Mouse (Mus musculus) intestine, embryonic 16.5 days (tissue): ENCODE measurements at regions not wholly inside any gene's neighbourhood (a gene's known extent, or its start where the extent isn't known, plus 50 kb on each side); places are given as distances from the start of the nearest gene placed in this dataset.

Source experiments
- ATAC-seq: fragments of 200-750 bp; cut with Nextera tagmentation; 2 replicates; pipeline ENCODE4 v1.8.0; 2017; ENCODE audit warnings: moderate TSS enrichment, moderate library complexity
- H3K27ac ChIP-seq: fragments of 300-500 bp; sonication (generic); 2 replicates; pipeline ENCODE4 v1.5.1; 2014; ENCODE audit warnings: mild to moderate bottlenecking, low read length
- H3K27me3 ChIP-seq: fragments of 300-500 bp; sonication (generic); replicated peaks from 2 replicates; pipeline ENCODE4 v1.6.1; 2014; ENCODE audit warnings: low read length, control low read depth, mixed read lengths; ENCODE audit not compliant: control insufficient read depth, insufficient read depth
- H3K36me3 ChIP-seq: fragments of 300-500 bp; sonication (generic); 2 replicates; pipeline ENCODE4 v1.6.1; 2014; ENCODE audit warnings: low read length, control low read depth; ENCODE audit not compliant: control insufficient read depth, insufficient read depth
- H3K4me1 ChIP-seq: fragments of 300-500 bp; sonication (generic); 2 replicates; pipeline ENCODE4 v1.6.1; 2014; ENCODE audit warnings: low read length, control low read depth, mixed read lengths; ENCODE audit not compliant: control insufficient read depth, insufficient read depth
- H3K4me2 ChIP-seq: fragments of 300-500 bp; sonication (generic); 2 replicates; pipeline ENCODE4 v1.6.1; 2014; ENCODE audit warnings: low read depth, low read length, control low read depth
- H3K4me3 ChIP-seq: fragments of 300-500 bp; sonication (generic); 2 replicates; pipeline ENCODE4 v1.5.1; 2014; ENCODE audit warnings: mild to moderate bottlenecking, low read length
- H3K9ac ChIP-seq: fragments of 300-500 bp; sonication (generic); 2 replicates; pipeline ENCODE4 v1.6.1; 2014; ENCODE audit warnings: low read depth, low read length
- H3K9me3 ChIP-seq: fragments of 300-500 bp; sonication (generic); 2 replicates; pipeline ENCODE4 v1.6.1; 2016; ENCODE audit warnings: low read length, control low read depth; ENCODE audit not compliant: control insufficient read depth
- WGBS: fragments of 180-500 bp; shearing (Covaris S2); extraction: QIAGEN DNeasy Blood & Tissue Kit; methylation state at CpG from one replicate; pipeline ENCODE4 v1.1.7; 2014; 5-methylcytosine and 5-hydroxymethylcytosine counted together

GRCm38 (mm10) chr14:123100371-123100770, 116.5 kb upstream of the Tmtc4 start:
- no peak overlapping the region for H3K4me2 ChIP-seq
- no peak overlapping the region for H3K9ac ChIP-seq
- H3K36me3 ChIP-seq = no peaks in the 10 kb centered on the region
- no peaks in the 10 kb centered on the region for H3K4me1 ChIP-seq
- H3K27ac ChIP-seq = no peak overlapping the region
- H3K27me3 ChIP-seq = no peaks in the 10 kb centered on the region
- WGBS = 81% methylated on average over 1 of the region's 1 CpGs
- no peak for ATAC-seq
- no peaks in the 10 kb centered on the region for H3K9me3 ChIP-seq
- H3K4me3 ChIP-seq = no peak overlapping the region

- no peaks in the 10 kb centered on the region for H3K36me3 ChIP-seq
- no peaks in the 10 kb centered on the region for H3K9me3 ChIP-seq
- H3K4me1 ChIP-seq = no peaks in the 10 kb centered on the region
- WGBS = 87% methylated on average over 2 of the region's 2 CpGs
- no peak overlapping the region for H3K9ac ChIP-seq
- H3K27me3 ChIP-seq = no peaks in the 10 kb centered on the region
- H3K4me2 ChIP-seq = no peak overlapping the region
- no peak overlapping the region for H3K4me3 ChIP-seq
- H3K27ac ChIP-seq = no peak overlapping the region
- no peak for ATAC-seq
Observed at GRCm38 (mm10) chr14:123096086-123096485, 112.3 kb upstream of the Tmtc4 start.

GRCm38 (mm10) chr14:123082065-123082464, 98.2 kb upstream of the Tmtc4 start:
- no peak for ATAC-seq
- Histone ChIP-seq H3K36me3 (no peaks in the 10 kb centered on the region), H3K4me1 (no peaks in the 10 kb centered on the region), H3K27ac (no peak overlapping the region), H3K9me3 (no peaks in the 10 kb centered on the region), H3K9ac (no peak overlapping the region), H3K4me2 (no peak overlapping the region), H3K4me3 (no peak overlapping the region), H3K27me3 (no peaks in the 10 kb centered on the region)
- WGBS = 89% methylated on average over 1 of the region's 1 CpGs

- Histone ChIP-seq H3K4me2 (no peak overlapping the region), H3K27ac (no peak overlapping the region), H3K36me3 (no peaks in the 10 kb centered on the region), H3K9me3 (no peaks in the 10 kb centered on the region), H3K4me1 (no peaks in the 10 kb centered on the region), H3K27me3 (no peaks in the 10 kb centered on the region), H3K9ac (no peak overlapping the region), H3K4me3 (no peak overlapping the region)
- WGBS = 35% methylated on average over 4 of the region's 4 CpGs
- ATAC-seq = peak; percentile 65; the same call in 1 of the 2 replicates
Observed at GRCm38 (mm10) chr14:123081016-123081714, 97.3 kb upstream of the Tmtc4 start.

GRCm38 (mm10) chr14:123079733-123080132, 95.9 kb upstream of the Tmtc4 start:
- no peak overlapping the region for H3K4me3 ChIP-seq
- no peaks in the 10 kb centered on the region for H3K4me1 ChIP-seq
- no peak overlapping the region for H3K27ac ChIP-seq
- H3K9me3 ChIP-seq = no peaks in the 10 kb centered on the region
- no peak overlapping the region for H3K9ac ChIP-seq
- WGBS = 82% methylated on average over 2 of the region's 2 CpGs
- H3K4me2 ChIP-seq = no peak overlapping the region
- H3K36me3 ChIP-seq = no peaks in the 10 kb centered on the region
- ATAC-seq = no peak
- H3K27me3 ChIP-seq = no peaks in the 10 kb centered on the region

GRCm38 (mm10) chr14:123078804-123079203, 95.0 kb upstream of the Tmtc4 start:
- no peak overlapping the region for H3K4me2 ChIP-seq
- no peaks in the 10 kb centered on the region for H3K27me3 ChIP-seq
- no peak overlapping the region for H3K9ac ChIP-seq
- no peak overlapping the region for H3K27ac ChIP-seq
- H3K4me3 ChIP-seq = no peak overlapping the region
- no peaks in the 10 kb centered on the region for H3K4me1 ChIP-seq
- no peak for ATAC-seq
- 67% methylated on average over 3 of the region's 3 CpGs for WGBS
- no peaks in the 10 kb centered on the region for H3K36me3 ChIP-seq
- H3K9me3 ChIP-seq = no peaks in the 10 kb centered on the region

GRCm38 (mm10) chr14:123066344-123066743, 82.5 kb upstream of the Tmtc4 start:
- 94% methylated on average over 4 of the region's 4 CpGs for WGBS
- Histone ChIP-seq H3K4me2 (no peak overlapping the region), H3K9ac (no peak overlapping the region), H3K9me3 (no peaks in the 10 kb centered on the region), H3K36me3 (no peaks in the 10 kb centered on the region), H3K4me3 (no peak overlapping the region), H3K4me1 (no peaks in the 10 kb centered on the region), H3K27ac (no peak overlapping the region), H3K27me3 (no peaks in the 10 kb centered on the region)
- ATAC-seq = no peak

GRCm38 (mm10) chr14:123065566-123065965, 81.7 kb upstream of the Tmtc4 start:
- ATAC-seq = no peak
- Histone ChIP-seq H3K27ac (no peak overlapping the region), H3K27me3 (no peaks in the 10 kb centered on the region), H3K4me3 (no peak overlapping the region), H3K9ac (no peak overlapping the region), H3K36me3 (no peaks in the 10 kb centered on the region), H3K9me3 (no peaks in the 10 kb centered on the region), H3K4me2 (no peak overlapping the region), H3K4me1 (no peaks in the 10 kb centered on the region)
- 69% methylated on average over 8 of the region's 8 CpGs for WGBS

- Histone ChIP-seq H3K27ac (no peak overlapping the region), H3K9me3 (no peaks in the 10 kb centered on the region), H3K4me3 (no peak overlapping the region), H3K9ac (no peak overlapping the region), H3K36me3 (no peaks in the 10 kb centered on the region), H3K27me3 (no peaks in the 10 kb centered on the region), H3K4me2 (no peak overlapping the region), H3K4me1 (no peaks in the 10 kb centered on the region)
- WGBS = 56% methylated on average over 6 of the region's 6 CpGs
- no peak for ATAC-seq
Observed at GRCm38 (mm10) chr14:123065136-123065535, 81.3 kb upstream of the Tmtc4 start.

- no peak overlapping the region for H3K4me2 ChIP-seq
- no peak overlapping the region for H3K4me3 ChIP-seq
- no peaks in the 10 kb centered on the region for H3K9me3 ChIP-seq
- H3K9ac ChIP-seq = no peak overlapping the region
- H3K4me1 ChIP-seq = no peaks in the 10 kb centered on the region
- H3K27me3 ChIP-seq = no peaks in the 10 kb centered on the region
- no peak overlapping the region for H3K27ac ChIP-seq
- no peaks in the 10 kb centered on the region for H3K36me3 ChIP-seq
- no peak for ATAC-seq
- WGBS = 37% methylated on average over 1 of the region's 1 CpGs
Observed at GRCm38 (mm10) chr14:123062908-123063307, 79.1 kb upstream of the Tmtc4 start.
